Mouse (Mus musculus): ENCODE data around the gene Kdm4c.
"Not testable (repeated sequence)": the region's sequence is repeated elsewhere in the genome, so short reads cannot be mapped to it uniquely, and the experiment has no call there.

The Kdm4c gene

DNA sequence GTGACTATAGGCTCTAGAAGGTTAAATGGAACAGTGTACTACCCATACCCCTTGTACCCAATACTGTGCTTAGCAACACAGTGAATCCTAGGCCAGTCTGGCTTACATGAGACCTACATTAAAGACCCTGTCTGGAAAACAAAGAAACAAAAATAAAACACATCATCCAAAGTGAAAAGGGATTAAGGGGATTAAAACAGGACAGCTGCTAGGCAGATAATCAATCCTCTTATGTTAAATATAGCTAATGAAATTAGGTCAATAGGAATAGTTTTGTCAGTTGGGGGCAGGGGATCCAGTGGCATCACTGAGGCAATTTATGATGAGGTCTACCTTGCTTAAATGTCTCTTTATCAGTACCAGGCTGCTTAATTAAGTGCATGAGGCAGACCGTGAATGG lies at the start of gene Kdm4c:
Gene Kdm4c, plus strand, starts transcription at position 322 of the 400 bp plus-strand sequence.
- DNase-seq, result no peak

DNA sequence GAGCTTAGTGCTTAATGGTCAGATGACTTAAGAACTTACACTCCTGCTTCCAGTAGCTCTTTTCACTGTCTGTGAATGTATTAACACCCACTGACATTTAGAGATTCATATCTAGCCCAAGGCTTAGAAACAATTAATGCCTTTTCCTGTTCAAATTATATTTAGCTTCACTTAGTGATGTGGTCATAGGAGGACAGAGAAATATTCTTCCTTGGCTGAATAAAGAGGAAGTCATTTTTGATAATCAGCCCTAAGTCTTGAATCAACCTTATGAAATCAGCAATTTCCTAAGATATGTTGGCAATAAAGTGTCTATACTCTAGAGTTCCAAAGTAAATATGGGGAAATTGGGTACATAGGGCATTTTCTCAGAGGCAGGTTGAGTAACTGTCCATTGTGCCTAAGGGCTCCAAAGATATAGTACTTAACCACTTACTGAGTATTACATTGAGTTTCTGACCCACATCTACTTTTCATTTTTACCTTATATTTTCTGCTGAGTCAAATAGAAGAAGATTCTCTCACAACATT lies 41.0 kb upstream of the Kdm4c start:
- no peak for DNase-seq

DNA sequence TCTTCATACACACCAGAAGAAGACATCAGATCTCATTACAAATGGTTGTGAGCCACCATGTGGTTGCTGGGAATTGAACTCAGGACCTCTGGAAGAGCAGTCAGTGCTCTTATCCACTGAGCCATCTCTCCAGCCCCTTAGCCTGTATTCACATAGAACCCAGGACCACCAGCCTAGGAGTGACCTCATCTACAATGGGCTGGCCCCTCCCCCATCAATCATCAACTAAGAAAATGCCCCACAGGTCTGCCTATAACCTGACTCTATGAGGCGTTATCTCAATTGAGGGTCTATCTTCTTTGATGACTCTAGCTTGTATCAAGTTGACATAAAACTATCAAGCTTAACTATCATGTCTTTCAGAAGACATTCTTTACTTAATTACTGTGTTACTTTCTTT lies 20.5 kb upstream of the Kdm4c start:
- not testable (repeated sequence) for DNase-seq

DNA sequence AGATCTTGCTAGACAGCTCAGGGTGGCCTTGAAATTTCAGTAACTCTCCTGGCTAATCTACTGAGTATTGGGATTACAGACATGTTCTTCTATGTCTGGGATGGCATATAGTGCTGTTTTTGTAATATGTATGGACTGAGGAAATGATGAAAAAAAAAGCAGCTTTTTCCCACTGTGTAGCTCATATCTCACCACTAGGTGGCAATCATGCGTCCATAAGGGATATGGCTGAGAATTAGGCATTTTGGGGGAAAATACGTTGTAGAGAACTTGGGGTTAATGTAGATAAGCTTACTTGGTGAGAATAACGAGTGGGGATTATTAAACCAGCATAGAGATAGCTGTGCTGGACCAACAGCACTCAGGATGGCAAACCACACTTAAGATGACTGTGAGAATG lies 19.9 kb upstream of the Kdm4c start:
- DNase-seq, result peak; percentile 16

DNA sequence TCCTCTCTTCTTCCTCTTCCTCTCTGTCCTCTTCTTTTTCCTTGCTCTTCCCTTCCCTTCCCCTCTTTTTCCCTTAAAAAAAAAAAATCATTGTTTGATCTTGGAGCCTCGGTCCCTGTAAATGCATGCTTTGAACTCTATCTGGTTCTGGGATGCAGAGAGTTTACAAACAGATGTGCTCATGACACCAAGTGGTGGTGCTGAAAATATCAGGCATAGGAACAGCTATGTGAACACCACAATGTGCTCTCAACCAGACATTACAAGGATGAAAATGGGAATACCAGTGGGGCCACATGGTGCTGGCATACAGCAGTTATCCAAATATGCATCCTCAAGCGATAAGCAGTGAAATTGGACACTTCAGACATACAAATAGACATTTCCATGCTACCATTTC lies 18.1 kb upstream of the Kdm4c start:
- no peak for DNase-seq

DNA sequence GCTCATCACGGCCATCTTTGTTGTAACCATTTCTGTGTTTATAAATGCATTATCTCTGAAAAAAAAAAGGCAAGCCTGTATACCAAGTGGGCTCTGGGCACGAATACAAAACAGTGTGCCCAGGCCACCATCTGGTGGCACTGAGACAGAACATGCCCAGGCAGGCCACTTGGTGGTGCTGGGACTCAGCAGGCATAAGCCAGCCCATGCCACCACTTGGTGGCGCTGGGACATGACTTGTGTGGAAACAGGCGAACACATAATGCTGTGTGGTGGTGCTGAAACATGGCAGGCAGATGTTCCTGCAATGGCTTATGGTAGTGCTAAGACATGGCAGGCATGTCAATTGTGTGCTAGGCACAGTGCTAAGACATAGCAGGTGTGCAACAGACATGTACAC lies 11.3 kb upstream of the Kdm4c start:
- DNase-seq, result peak; percentile 22

DNA sequence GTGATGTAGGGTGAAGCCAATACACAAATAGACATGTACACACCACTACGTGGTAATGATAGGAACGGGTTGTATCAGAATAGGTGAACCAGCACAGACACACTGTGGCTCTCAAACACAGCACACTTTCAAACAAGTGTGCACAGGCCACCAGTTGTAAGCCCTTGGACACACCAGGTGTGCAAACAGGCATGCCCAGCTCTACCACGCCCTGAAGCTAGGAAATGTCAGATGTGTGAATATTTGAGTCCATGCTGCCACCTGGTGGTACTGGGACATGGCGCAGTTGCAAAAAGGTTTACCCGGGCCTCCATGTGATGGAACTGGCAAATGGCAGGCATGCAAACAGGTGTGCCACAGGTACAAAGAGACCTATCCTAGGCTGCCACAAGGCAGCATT lies 10.9 kb upstream of the Kdm4c start:
- peak; percentile 74 for DNase-seq

DNA sequence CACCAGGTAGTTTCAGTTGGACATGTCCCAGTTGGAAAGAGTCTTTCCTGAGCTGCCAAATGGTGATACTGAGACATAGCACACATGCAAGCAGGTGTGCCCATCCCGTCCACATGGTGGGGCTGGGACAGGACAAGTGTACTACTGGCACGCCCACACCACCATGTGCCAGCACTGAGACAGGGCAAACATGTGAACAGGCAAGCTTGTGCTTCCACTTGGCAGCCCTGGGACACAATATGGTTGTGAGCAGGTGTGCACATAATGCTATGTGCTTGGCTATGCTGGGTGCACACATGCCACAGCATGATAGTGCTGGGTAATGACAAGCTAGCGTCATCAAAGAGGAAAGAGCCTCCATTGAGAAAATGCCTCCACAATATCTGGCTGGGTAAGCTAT lies 8.8 kb upstream of the Kdm4c start:
- no peak for DNase-seq

DNA sequence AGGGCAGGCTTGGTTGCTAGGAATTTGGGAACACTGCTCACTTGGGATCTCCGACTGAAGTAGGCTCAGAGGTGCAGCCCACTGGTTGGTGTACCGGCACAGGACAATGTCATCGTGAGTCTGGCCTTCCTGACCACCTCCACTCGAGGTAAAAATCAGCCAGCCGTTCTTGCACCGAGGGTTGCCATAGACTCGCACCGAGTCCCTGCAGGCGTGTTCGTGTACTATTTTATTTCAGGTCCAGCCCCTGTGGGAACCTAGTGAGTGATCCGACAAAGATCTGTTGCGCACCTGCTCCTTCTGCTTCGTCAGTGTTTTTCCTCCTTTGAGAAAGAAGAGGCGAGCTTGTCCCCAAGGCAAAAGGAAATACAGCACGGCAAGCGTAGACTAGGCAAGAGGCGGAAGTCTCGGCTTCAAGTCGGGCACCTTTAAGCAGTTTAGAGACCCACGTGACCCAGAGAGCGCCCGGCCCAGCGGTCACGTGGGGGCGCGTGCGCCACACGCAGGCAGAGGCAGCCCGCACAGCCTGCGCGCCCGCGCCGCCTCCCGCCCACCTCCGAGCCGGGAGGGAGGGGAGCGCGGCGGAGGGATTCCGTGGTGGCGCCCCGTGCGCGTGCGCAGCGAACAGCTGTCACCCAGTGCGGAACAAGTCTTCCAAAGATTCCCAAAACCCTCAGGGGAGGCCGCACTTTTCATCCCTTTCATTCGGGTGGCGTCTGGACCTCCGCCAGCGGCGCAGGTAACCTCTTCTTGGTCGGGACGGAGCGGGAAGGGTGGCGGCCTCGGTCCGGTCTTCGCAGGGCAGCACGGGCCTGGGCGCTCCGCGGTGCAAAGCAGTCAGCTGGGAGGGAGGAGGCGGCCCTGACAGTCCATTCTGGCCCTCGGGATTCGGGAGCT lies 9.3 kb downstream of the Kdm4c start:
- peak; percentile 98 for DNase-seq

DNA sequence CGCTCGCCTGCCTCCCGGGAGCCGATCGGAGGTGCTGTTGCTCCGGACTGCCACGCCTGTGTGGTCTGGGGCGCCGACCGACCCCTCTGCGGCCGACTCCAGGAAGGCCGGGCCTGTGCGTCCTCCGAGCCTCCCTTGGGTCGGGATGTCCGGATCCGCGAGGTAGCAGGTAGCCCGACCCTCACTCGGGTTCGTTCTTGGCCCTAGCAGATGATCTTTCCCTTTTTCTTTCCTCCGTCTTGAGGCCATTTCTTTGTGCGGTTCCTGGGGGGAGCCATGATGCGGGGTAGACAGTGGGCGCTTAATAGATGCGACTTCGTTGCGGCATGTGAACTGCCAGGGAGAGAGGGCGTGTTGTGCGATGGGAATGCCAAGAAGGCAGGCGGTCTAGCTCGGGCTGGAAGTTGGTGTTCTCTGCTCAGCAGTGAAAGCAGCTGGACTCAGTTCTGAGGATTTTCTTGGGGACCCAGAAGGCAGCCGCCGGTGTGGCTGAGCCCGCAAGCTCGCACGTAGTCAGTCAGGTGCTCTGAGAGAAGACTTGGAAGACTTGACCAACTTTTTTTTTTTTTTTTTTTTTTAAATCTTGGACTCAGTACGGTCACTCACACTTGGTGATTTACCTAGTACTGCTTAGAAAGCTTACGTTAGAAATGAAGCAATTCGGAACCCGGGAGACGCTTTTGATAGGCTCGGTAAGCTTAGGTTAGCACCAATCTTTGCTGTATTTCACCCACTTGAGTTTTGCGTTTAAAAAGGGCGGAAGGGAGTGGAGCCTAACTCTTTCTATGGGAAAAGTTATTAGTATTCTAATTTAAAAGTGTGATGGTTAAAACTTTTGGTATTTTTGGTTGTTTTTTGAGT lies 10.2 kb downstream of the Kdm4c start:
- DNase-seq, result peak; percentile 54

DNA sequence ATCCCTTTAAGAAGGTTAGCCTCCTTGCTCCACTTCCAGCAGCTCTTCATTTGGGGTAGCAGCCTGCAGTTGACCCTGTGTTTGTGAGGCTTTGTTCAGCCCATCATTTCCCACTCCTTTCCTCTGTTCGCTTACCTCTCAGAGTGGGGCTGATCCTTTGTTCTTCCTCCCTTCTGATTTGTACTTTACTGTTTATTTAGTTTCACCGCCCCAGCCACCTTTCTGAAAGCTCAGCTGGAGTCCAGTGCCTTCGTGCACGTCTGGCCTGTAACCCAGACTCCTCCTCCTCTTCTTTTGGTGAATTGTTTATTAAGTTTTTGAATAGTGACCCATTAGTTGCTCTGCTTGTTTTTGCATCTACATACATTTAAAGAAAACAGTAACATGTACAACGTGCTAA lies 15.6 kb downstream of the Kdm4c start:
- DNase-seq, result no peak

DNA sequence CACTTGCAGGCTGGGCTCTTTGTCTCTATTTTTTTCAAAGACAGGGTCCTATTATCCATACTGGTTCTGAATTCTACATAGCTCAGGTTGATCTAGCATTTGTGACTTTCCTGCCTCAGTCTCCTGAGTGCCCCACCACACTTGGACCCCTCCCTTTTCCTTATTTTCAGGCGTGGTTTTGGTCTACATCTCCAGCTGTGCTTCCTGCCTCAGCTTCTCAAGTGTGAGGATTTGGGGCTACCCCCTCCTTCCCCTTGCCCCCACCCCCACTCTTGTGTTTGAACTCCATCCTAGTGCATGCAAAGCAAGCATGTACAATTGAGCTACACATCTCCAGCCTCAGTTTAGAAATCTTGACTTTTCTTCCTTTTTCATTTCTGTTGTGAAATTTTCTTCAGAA lies 16.2 kb downstream of the Kdm4c start:
- no peak for DNase-seq

DNA sequence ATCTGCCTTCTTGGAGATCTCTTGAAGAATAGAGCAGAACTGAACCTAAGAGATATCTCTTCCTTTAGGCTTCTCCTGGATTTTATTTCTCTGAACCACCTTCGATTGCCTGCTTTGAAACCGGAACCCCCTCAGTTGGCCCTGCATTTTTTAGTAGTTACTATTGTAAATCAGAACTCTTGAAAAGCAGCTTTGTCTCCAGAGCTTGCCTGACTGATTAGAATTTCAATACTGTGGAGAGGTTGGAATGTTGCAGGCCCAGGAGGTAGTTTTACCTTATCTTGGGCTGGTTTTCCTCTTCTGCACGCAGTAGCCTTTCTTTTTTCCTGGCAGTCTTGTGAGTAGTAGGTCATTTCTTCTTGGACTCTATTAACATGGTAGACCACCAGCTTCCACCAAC lies 17.0 kb downstream of the Kdm4c start:
- no peak for DNase-seq

DNA sequence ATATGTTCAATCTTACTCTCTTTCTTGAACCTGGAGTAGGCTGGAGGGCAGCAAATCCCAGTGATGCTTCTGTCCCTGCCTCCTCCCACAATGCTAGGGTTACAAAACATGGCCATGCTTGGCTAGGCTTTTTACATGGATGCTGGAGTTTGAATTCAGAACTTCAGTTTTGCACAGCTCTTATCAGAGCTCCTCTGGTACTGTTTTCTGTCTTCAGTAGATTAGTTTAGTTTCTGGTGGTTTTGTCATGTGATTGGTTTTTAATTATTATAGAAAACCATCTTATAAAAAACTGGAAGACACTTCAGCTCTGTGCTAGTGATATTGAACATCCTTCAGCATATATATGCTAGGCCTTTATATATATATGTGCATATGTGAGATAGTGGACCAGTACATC lies 19.6 kb downstream of the Kdm4c start:
- no peak for DNase-seq

DNA sequence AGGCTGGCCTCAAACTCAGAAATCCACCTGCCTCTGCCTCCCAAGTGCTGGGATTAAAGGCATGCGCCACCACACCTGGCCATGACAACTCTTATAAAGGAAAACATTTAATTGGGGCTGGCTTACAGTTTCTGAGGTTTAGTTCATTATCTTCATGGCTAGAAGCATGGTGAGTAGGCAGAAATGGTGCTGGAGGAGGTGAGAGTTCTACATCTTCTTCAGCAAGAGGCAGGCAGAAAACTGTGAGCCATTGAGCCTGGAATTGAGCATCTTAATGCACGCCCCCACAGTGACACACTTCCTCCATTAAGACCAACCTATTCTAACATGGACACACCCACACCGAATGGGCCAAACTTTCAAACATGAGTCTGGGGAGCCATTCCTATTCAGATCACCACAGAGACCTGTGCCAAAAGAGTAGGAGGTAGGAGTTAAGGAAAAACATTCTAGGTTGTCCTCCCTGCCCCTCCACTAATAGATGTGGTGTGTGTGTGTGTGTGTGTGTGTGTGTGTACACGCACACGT lies 22.2 kb downstream of the Kdm4c start:
- DNase-seq, result no peak

DNA sequence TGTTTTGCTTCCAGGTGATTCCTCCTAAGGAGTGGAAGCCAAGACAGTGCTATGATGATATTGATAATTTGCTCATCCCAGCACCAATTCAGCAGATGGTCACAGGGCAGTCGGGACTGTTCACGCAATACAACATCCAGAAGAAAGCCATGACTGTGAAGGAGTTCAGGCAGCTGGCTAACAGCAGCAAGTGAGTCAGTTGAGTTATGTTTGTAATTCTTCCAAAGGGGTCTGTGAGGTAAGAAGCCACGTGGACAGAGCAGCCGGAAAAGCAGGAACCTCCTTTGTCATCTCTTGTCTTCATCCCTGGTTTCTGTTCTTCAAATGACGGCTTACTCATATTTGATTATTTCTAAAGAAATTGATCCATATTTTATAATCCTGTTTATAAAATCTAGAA lies 28.9 kb downstream of the Kdm4c start:
- DNase-seq, result no peak

DNA sequence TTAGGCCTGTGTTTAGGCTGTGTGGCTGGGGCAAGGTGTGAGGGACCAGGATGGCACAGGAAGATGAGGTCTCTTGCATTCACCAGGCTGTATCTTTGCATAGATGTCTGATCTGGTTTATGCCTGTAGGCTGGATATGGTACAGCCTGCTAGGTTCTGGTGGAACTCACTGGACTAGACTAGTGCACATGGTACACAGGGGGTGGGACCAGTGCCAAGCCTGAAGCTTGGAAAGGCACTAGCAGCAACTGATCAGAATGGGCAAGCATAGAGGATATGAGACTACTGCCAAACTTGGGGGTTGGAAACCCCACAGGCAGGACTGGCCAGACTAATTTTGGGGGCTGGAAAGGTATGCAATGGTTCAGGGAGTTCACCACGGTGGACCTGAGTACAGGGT lies 35.2 kb downstream of the Kdm4c start:
- DNase-seq, result no peak

DNA sequence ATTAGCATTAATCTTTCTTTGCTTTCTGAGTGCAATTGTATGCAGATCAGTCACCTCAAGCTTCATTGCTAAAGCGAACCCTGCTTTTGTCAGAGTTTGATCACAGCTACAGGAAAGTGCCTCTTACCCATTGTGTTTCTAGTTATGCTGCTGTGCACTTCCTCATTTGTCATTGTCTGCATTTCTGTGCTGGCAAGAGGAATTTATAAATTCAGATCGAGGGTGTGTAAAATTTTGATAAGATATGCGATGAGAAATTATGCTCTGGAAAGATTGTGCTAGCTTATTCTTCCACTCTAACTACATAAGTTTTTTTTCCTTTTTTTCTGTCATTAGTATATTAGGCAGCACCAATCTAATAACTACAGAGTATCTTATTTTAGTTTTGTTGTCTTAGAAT lies 37.9 kb downstream of the Kdm4c start:
- no peak for DNase-seq

DNA sequence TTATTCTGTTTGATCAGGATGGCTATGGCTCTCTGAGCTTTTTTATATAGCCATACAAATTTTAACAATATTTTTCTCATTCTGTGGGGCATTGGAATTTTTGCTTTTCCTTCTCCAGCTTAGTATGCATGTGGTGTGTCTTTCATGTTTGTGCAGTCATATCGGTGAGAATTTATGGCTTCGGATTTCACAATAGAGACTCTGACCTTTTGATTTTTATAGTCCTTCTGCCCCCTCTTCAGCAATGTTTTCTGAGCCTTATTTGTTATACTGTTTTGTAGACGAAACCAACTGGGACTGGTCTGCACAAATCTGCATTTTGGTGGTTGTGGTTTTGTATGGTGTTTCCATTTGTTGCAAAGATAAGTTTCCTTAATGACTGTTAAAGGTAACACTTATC lies 45.6 kb downstream of the Kdm4c start:
- DNase-seq, result no peak

DNA sequence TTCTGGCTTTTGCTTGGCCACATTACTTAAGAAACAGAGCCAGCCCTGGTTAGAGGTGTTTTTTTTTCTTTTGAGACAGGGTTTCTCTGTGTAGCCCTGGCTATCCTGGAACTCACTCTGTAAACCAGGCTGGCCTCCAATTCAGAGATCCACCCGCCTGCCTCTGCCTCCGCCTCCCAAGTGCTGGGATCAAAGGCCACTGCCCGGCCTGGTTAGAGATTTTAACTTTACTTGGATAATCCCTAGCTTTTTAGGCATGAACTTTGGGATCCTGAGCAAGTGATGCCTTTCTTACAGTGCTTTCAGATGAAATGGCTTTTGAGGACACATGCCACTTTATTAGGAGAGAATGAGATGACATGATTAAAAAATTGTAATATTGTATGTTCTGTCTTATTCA lies 52.4 kb downstream of the Kdm4c start:
- no peak for DNase-seq

DNA sequence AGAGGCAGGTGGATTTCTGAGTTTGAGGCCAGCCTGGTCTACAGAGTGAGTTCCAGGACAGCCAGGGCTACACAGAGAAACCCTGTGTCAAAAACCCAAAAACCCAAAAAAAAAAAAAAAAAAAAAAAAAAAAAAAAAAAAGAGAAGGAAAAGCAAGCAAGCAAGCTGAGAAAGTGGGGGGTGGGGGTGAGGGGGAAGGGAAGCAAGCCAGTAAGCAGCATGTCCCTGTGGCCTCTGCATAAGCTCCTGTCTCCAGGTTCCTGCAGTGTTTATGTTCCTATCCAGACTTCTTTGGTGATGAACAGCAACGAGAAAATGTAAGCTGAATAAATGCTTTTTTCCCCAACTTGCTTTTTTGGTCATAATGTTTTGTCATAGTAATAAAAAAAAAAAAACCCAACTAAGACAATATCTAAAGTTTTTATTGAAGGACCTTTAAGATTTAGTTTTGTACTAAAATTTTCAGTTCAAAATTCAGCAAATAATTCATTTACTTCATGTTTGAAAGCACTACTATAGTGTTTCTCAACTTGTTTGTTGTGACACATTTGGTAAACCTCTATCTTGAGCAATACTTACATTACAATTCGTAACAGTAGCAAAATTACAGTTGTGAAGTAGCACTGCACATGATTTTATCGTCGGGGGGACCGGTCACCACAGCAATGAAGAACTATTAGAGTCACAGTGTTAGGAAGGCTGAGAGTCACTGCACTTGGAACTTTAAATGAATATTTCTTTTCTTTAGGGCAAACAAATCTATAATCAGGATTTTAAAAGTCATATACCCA lies 63.2 kb downstream of the Kdm4c start:
- DNase-seq, result peak; percentile 1

DNA sequence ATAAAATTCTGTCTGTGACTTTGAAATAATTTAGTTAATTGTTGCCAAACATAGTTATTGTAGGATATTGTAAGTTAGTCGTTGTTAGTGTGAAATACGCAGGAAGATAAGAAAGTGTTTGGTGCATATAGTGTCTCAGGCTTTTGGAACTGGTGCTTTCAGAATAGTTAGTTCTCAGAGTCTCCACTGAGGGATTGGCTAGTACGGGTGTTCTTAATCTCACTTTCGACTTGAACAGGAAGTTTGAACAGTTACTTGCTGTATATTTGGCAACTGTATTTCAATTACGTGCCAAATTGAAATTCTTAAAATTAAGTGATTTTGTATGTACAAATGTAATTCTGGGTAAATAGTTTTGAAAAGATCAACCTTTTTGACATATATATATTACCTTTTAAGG lies 68.8 kb downstream of the Kdm4c start:
- no peak for DNase-seq

DNA sequence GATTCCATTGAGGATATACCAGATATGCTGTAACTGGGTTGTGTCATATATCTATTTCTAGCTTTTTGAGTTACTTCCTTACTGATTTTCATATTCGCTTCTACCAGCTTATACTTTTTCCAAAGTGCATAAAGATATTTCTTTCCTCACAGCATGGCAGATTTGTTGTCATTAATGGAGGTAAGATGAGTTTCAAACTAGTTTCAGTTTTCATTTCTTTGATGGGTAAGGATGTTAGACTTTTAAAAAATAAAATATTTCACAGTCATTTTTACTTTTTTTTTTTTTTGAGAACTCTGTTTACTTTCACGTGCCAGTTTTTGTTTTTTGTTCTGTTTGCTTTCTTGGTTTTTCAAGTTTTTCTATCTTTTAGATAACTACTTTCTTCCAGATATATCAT lies 70.6 kb downstream of the Kdm4c start:
- DNase-seq, result no peak
